Mouse (Mus musculus) bone marrow macrophage, adult 2 months (primary cell): Measurements from ENCODE around the gene Usp33. TPM values are rescaled to one million over a fixed set of nuclear protein-coding genes. Genes with fewer than 3 reads are reported as not detected.

Source experiments
- H3K27ac ChIP-seq: 2 replicates; pipeline ENCODE4 v1.5.1; 2012; ENCODE audit warnings: low read depth, low read length; ENCODE audit not compliant: insufficient read depth
- H3K4me1 ChIP-seq: 2 replicates; pipeline ENCODE4 v1.6.1; 2012; ENCODE audit warnings: low read length; ENCODE audit not compliant: control insufficient read depth, insufficient read depth
- H3K4me3 ChIP-seq: 2 replicates; pipeline ENCODE4 v1.5.1; 2012; ENCODE audit warnings: mild to moderate bottlenecking, low read length, moderate library complexity; ENCODE audit not compliant: insufficient read depth
- CTCF ChIP-seq: IDR thresholded peaks from 2 replicates; pipeline ENCODE4 v1.5.1; 2012; ENCODE audit warnings: low read depth, mild to moderate bottlenecking, low read length, moderate library complexity
- POLR2A ChIP-seq: IDR thresholded peaks from 2 replicates; pipeline ENCODE4 v1.6.1; 2012; ENCODE audit warnings: mild to moderate bottlenecking, low read depth, low read length, borderline replicate concordance
- polyA plus RNA-seq: library from polyadenylated mRNA; stranded (reverse); fragments of >200 nt; gene quantifications from 2 replicates; pipeline ENCODE4 v1.2.4, GENCODE M21; 2012; ENCODE audit not compliant: missing spikeins, insufficient read depth, insufficient read length

The Usp33 gene
- polyA plus RNA-seq, 1 experiment: 36.1 TPM

DNA sequence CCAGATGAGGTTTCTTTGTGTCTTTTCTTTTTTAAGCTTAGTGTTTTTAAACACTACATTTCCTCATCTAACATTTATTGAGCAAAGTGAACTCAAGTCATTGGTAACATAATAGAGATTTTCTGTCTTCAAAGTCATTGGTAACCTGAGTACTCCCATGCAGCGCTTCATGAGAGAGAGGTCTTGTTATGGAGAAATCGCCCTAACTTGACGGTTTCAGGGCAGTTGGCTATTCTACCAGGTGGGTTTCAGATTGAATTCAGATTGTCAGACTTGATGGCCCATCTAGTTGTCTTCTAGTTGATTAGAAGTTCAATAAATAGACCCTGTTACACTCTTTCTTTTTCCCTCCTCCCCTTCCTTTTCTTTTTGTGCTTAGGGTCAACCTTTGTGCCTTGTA lies 54.6 kb downstream of the Usp33 start:
- no peak overlapping the region for H3K4me3 ChIP-seq
- peaks cover 61% of the 10 kb centered on the region for H3K4me1 ChIP-seq
- no peak overlapping the region for H3K27ac ChIP-seq
- TF ChIP-seq POLR2A (no peak), CTCF (no peak)

DNA sequence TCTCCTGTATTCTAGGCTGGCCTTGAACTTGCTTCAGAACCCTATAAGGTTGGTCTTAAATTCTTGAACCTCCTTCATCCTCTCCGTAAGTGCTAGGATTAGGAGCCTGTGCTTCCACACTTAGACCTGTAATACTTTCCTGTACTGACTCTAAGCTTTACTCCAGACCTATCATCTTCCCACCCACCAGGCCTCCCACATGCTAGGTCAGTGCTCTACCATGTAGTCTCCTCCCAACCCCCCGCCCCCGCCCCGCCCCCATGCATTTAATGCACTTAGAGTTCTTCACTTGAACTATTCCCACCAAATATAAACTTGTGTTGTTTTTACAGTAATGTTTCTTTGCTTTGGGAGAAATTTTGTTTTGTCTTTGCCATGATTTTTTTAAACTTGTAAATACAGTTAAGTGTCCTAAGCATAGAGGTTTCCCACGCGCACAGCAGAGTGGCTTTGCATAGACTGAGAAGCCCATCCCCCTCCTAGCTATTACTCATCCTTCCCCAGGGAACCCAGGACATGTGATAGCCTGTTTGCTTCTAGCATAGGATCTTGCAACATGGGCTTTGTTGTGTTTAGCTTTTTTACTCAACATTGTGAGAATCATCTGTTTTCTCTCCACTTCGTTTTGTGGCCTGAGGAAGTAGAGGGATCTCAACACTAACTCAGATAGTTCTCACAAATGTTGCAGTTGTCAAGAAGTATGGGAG lies 55.8 kb downstream of the Usp33 start:
- H3K27ac ChIP-seq: peak overlapping the region; percentile 91
- no peak for TF ChIP-seq POLR2A
- no peak for TF ChIP-seq CTCF
- no peak overlapping the region for H3K4me3 ChIP-seq

DNA sequence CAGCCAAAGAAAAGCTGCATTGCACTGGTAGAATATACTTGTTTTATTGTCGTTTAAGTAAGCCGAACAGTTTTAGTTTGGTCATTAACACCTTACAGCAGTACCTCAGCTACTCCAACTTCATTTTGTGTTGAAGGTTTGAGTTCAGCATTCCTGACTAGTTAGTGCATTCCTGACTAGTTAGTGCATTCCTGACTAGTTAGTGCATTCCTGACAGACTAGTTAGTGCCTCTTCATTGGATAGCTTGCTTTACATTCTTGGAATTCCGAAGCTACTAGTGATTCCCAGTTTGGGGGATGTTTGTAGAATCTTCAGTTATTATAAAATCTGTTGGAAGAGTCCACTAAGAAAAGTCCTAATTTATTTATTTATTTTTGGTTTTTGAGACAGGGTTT lies 56.4 kb downstream of the Usp33 start:
- no peak for TF ChIP-seq POLR2A
- no peak for TF ChIP-seq CTCF
- Histone ChIP-seq H3K27ac (peak overlapping the region; percentile 91), H3K4me1 (peaks cover 71% of the 10 kb centered on the region), H3K4me3 (no peak overlapping the region)

More for the DNA sequence above, 55.8 kb downstream of the Usp33 start:
- peaks cover 68% of the 10 kb centered on the region for H3K4me1 ChIP-seq

DNA sequence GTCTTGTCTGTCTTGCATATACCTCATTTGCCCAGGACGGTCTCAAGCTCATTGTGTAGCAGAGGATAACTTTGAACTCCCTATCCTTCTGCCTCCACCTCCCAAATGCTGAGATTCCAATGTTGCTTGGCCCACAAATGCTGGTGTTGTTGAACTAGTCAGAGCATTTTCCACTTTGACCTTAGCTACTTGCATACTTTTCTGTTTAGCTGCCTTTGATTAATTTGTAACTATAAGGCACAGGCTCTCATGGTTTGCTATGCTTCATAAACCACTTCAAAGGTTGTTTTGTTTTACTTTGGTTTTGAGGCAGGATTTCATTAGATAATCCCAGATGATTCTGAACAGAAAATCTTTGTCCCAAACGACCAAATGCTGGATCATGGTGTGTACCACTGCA lies 57.5 kb downstream of the Usp33 start:
- H3K27ac ChIP-seq: no peak overlapping the region
- H3K4me3 ChIP-seq: no peak overlapping the region
- TF ChIP-seq POLR2A: no peak
- H3K4me1 ChIP-seq: peaks cover 64% of the 10 kb centered on the region

DNA sequence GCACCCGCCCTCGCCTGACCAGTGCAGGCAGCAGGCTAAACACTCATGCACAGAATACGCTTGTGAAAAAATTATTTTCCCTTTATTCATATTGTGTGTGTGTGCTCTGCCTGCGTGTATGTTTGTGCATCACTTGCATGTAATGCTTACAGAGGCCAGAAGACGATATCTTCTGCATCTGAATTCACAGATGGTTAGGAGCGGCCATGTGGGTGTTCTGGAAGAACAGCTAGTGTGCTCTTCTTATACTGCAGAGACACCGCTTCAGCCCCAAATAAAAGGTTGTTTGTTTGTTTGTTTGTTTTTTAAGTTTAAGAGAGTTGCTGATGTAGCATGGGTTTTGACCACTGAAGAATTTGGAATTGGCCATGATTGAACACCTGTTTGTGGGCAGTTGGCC lies 59.1 kb downstream of the Usp33 start:
- TF ChIP-seq POLR2A (no peak), CTCF (no peak)
- H3K27ac ChIP-seq: peak overlapping the region; percentile 56; the same call in 1 of the 2 replicates
- no peak overlapping the region for H3K4me3 ChIP-seq
- peaks cover 53% of the 10 kb centered on the region for H3K4me1 ChIP-seq

DNA sequence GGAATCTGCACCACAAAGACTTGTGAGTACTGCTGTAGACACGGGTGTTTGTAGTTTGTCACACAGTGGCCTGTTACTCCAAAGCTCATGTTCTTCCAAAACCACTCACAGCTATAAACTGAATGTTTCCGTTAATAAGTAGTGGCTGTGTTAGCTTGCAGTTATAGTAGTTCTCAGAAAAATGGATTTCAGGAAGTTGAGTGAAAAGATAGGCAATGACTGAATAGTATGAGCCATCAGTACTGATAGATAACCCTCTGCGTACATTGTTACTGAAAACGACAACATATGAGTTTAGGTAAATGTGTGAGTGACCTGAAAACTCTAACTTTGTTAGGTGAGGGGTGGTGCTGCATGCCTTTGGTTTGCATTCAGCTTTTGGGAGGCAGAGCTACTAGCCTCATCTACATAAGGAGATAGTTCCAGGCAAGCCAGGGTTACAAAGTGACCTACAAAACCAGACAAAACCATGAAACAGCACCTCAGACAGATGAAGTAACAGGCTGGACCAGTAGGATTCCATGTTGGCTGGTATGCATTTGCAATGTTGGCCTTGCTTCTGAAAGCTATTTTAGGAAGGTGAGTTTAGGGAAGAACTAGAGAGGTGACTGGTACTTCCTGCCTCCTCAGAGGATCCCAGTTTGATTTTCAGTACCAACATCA lies 59.8 kb downstream of the Usp33 start:
- no peak for TF ChIP-seq POLR2A
- TF ChIP-seq CTCF: no peak
- Histone ChIP-seq H3K4me3 (no peak overlapping the region), H3K27ac (peak overlapping the region; percentile 56), H3K4me1 (peaks cover 55% of the 10 kb centered on the region)

DNA sequence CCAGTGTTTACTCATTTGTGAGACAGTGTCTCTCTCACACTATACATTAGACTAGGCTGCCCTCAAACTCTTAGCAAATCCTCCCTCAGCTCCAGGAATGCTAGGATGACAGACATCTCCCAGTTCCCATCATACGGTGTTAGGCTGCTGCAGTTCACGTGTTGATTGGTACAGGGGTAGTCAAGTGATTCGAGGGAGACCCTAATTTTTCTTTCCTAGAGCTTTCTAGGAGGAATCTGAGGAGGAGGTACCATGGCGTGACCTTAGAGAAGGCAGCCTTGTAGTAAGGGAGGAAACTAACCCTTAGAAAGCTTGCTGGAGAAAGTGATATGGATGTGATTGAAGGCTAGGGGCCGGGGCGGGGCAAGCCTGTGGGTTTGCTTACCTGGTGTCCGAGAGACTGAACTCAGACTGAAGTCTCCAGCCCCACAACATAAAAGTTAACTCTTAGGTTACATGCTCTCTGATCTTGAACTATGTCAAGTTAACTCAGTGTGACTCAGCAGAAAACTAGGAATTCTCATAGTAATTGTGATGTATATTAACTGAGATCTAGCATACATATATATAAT lies 64.8 kb downstream of the Usp33 start:
- Histone ChIP-seq H3K4me3 (no peak overlapping the region), H3K4me1 (peaks cover 35% of the 10 kb centered on the region), H3K27ac (no peak overlapping the region)
- TF ChIP-seq POLR2A: no peak
- no peak for TF ChIP-seq CTCF

DNA sequence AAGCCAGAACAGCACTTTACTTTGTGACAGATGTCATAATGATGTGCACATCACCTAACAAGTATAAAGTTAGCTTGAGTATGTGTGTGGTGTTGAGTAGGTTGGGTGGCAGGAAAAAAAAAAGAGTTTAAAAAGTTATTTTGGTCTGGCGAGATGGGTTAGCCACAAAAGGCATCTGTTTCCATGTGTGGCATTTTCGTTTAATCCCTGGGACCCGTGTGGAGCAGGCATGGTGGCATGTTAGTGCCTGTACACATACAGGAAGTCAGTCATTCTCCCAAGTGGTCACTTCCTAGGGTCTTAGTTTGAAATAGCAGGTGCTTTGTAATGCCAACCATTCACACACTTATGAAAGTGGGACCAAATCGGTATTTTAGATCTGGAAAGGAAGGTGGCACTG lies 66.1 kb downstream of the Usp33 start:
- Histone ChIP-seq H3K4me1 (peaks cover 29% of the 10 kb centered on the region), H3K4me3 (no peak overlapping the region), H3K27ac (no peak overlapping the region)
- TF ChIP-seq POLR2A: no peak
- TF ChIP-seq CTCF: no peak

DNA sequence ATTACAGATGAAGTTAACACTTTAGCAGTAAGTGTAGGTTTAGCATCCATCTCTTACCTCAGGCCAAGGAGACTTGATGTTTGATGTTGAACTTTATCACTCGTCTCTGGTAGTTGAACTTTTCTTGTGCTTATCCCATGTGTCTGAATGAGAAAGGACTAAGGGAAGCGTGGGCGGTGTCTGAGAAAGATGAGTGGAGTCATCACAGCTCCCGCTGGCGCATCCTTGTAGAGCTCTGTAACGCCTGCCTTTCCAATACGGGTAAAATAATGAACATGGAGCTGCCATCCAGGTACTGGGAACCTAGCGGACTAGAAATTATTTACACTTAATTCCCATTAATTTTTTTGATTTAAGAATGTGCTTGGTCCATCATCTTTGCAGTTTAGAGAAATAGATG lies 82.6 kb downstream of the Usp33 start:
- TF ChIP-seq POLR2A (no peak), CTCF (no peak)
- H3K27ac ChIP-seq: no peak overlapping the region

DNA sequence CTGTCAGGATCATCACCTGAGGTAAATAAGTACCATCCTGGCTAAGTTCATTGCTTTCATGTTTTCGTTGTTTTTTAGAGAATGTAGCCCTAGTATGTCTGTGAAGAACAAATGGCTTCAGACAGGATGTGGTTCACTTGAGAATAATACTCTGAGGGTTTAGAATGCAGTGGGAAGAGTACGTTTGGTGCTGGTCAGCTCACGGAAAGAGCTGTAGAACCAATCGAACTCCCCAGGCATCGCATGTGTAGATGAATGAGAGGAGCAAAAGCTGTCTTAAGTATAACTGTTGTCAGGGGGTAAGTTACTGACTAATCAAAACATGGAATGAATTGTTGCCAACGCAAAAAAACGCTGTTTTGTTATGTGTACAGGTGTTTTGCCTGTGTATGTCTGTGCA lies 86.4 kb downstream of the Usp33 start:
- Histone ChIP-seq H3K27ac (no peak overlapping the region), H3K4me3 (no peak overlapping the region), H3K4me1 (peaks cover 10% of the 10 kb centered on the region)
- no peak for TF ChIP-seq CTCF
- TF ChIP-seq POLR2A: no peak

More for the DNA sequence above, 82.6 kb downstream of the Usp33 start:
- H3K4me1 ChIP-seq: peaks cover 10% of the 10 kb centered on the region
- H3K4me3 ChIP-seq: no peak overlapping the region
